Mouse (Mus musculus) spleen, postnatal 14 days (tissue): Measurements from ENCODE around the gene Fnip1.
"Not testable (repeated sequence)": the region's sequence is repeated elsewhere in the genome, so short reads cannot be mapped to it uniquely, and the experiment has no call there.

Source experiments
- DNase-seq, 2 experiments: peaks; one replicate each; pipeline ENCODE4 v3.0.0; 2021 to 2022; ENCODE audit warnings: low spot score in 2 of 2

Fnip1 gene

GRCm38 (mm10) chr11:54437823-54438337 lies at the start of gene Fnip1:
TSS of gene Fnip1 (plus strand) at chr11:54438199.
- peak; percentile 89 to 91 for DNase-seq

GRCm38 (mm10) chr11:54390386-54390785 lies 47.6 kb upstream of the Fnip1 start:
- DNase-seq = no peak

DNA sequence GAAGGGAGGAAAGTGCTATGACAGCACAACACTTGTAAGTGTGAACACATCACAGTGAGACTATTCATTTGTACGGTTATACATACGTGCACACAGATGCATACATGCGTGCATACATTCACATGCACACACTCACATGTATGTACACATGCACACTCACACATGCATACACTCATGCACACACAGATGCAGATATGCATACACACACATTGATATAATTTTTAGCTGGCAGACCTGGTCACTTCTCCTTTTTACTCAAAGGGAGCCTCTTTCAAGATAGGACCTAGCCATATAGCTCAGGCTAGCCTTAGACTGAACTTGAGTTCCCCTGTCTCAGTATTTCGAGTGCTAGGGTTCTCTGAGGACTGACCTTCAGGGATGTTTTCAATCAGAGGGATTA lies 46.7 kb upstream of the Fnip1 start:
- DNase-seq = no peak

GRCm38 (mm10) chr11:54396686-54397085 lies 41.3 kb upstream of the Fnip1 start:
- DNase-seq = no peak

GRCm38 (mm10) chr11:54398058-54398457 lies 39.9 kb upstream of the Fnip1 start:
- no peak for DNase-seq

GRCm38 (mm10) chr11:54400803-54401202 lies 37.2 kb upstream of the Fnip1 start:
- DNase-seq = not testable (repeated sequence)

DNA sequence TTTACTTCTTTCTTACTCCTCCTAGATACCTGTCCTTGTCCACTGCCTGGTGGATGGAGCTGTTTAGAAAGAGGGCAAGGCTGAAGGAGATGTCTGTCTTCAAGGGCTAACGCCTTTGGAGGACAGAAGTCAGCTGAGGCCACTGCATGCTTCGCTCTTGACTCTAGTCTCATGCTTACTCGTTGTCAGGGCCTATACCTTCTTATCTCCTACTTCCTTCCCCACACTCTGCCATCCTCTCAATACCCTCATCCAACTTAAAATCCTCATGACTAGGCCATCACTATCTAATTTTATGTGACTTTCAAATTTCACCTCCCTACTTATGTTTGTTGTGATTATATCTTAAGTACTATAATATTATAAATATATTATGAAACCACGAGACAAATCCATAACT lies 33.1 kb upstream of the Fnip1 start:
- DNase-seq = no peak

DNA sequence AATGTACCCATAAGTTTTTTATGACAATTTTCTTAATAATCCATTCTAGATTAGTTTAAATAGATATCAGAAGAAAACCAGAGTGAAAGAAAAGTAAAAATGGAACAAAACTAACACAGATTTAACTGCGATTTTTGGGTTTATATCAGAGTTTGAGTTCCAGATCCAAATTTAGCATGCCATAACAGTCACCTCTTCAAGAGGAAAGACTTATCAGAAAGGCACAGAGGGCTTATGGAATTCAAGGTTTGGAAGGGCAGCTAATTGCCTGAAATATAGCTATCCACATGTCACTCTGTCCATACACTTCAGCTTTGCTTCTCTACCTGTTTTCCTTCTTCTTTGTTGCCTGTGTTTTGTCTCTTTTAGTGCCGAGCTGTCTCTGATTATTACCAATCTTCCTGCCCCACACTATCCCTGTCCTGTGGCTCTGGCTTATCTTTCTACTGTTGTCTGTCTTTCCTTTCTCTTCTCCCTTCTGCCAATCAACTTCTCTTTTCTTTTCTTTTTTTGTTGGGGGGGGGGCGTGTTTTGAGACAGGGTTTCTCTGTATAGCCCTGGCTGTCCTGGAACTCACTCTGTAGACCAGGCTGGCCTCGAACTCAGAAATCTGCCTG lies 31.0 kb upstream of the Fnip1 start:
- DNase-seq = no peak

- no peak for DNase-seq
These were observed 27.4 kb upstream of the Fnip1 start for GRCm38 (mm10) chr11:54410612-54411011.

GRCm38 (mm10) chr11:54413017-54413416 lies 25.0 kb upstream of the Fnip1 start:
- DNase-seq = no peak

DNA sequence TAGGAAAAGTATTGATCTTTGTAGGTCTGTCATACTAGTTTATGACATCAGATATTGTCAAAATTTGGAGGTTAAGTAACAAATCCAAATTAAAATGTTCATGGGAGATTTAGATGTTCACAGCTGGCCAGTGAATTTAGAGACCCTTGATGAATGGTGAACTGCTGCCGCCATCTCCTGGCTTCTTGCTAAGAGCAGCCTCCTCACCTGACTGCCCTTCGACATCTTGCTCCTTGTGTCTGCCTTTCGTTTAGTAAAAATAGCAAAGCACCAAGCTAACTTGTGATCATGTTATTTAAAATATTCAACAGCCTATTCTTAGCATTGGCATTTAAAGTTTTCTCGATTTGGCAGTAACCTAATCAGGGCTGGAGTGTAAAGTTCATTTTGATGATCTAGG lies 15.0 kb upstream of the Fnip1 start:
- no peak for DNase-seq

DNA sequence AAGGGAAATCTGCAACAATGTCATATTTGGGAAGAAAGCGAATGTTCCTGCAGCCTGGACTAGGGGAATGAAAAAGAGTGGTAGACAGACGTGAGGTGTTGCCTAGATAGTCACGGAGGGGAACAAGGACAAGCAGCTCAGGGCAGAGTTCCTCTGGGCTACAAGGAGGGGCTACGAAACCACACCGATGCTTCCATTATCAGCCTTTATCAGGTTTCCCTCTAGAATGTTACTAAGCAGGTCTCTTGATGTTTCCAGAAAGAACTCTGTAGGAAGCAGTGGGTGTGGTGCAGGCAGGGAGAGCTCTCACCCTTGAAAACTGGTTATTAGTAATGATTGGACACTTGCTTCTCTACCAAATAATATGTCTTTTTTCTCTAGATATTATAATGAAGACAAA lies 11.7 kb upstream of the Fnip1 start:
- DNase-seq = no peak

DNA sequence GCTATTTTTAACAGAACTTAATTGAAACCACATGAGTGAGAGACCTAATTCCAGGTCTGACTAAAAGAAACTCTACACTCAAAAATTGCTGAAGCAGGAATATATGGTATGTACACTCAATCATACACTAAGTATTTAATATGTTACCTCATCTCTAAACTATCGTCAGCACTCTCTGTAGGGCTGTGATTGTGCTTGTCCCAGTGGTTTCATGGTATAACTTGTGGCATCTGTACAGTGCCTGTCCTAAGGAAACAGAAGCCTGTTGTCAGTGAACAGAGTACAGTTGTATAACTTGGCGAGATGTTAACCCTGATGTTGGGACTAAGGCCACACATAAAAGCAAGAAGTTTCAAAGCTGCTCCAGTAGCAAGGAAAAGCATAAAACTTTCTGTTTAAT lies 10.9 kb upstream of the Fnip1 start:
- no peak for DNase-seq

DNA sequence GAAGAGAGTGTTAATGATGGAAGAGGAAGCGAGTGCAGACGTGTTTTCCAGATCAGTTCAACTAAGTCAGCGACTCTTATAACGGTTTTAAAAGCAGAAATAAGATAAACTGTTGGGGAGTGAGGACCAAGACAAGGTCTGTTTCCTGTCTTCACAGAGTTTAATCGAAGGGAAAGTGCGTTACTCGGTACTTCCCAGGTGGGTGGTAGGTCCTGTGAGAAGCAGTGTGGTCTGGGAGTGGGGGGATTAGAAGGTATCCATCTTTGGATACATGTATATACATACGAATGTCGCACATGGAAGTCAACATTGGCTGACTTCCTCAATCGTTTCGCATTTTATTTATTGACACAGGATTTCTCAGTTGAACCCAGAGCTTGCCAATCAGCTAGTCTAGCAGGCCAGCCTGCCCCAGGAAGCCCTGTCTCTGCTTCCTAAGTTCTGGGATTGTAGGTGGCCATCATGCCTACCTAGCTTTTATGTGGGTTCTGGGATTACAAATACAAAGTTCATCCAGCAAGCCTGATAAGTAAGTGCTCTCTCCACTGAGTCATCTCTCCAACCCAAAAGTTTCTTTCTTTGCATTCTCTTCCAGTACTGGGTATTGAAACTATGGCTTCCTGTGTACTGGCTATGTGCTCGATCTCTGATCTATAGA lies 10.2 kb upstream of the Fnip1 start:
- DNase-seq = no peak

DNA sequence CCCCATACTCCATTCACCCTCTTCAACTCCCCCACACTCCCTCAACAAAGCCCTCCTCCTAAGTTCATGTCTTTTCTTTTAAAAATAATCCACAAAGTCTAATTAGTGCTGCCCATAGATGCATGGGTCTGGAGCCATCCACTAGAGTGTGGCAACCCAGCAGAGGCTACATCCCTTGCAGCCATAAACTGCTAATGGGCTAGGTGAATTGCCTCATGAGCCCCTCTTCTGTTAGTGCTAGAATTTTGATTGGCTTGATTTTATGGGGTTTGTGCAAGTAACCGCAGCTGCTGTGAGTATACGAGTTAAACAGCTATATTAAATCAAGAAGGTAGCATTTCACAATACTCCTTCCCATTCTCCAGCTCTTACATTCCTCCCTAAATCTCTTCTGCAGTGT lies 8.8 kb upstream of the Fnip1 start:
- DNase-seq = no peak

DNA sequence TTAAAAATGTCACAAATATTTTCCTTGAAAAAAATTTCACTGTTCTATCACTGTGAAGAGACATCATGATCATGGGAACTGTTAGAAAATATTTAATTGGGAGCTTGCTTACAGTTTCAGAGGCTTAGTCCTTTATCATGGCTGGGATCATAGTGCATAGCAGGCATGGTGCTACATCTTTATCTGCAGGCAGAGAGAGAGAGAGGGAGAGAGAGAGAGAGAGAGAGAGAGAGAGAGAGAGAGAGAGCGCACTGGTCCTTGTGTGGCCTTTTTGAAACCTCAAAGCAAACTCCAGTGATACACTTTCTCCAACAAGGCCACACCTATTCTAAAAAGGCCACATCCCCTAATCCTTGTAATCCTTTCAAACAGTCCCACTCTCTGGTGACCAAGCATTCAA lies 2.2 kb upstream of the Fnip1 start:
- no peak for DNase-seq

DNA sequence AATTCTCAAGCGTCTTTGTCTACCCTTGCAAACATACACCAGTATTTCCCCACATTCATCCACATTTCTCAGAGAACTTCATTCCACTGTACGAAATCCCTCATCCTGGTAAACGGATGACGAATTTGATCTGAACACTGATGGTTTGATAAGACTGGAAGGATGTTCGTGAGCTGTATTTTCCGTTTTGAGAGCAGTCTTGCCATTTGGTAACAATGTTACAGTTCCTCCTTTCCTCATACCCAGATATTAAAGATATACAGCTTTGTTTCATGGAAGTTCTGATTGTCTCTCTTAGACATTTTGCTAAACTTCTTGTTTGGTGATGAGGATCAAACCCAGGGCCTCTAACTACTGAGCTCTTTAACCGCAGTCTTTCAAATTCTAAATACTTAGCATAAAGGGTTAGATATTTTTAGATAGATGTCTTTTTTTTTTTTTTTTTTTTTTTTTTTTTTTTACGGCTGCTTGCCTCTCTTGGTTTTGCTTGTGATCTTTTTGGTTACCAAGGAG lies 633 bp upstream of the Fnip1 start:
- DNase-seq = no peak

- DNase-seq = peak; percentile 40 to 50
These were observed 375 bp downstream of the Fnip1 start for GRCm38 (mm10) chr11:54438366-54438781.

DNA sequence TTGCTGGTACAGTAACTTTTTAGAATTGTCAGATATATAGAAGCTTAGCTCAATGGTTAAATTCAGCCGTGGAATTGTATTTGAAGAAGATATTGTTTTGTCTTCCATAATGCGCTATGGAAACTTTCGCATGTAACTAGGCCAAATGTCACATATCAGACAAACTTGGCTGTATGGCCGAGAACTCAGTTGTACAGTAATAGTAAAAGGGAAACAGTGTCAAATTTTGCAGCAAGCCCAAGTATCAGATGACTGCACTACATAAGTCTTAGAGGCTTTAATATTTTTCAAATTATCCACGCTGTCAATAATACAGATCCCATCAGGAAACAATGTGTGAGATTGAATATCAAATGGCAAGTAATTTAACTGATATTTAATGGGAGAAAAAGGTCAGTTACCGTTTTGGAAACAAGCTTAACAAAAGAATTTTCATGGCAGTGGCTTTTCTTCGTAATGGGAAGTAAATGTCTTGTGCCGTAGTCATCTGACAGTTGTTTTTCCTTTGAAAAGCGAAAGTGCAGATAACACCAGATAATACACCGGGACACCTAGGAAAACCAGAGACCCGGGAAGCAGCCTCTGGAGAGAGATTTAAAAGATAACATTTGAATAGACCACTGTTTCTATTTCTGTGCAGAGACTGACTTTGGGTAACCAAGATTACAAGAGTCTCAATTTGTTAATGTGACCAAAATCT lies 1.1 kb downstream of the Fnip1 start:
- DNase-seq = no peak

DNA sequence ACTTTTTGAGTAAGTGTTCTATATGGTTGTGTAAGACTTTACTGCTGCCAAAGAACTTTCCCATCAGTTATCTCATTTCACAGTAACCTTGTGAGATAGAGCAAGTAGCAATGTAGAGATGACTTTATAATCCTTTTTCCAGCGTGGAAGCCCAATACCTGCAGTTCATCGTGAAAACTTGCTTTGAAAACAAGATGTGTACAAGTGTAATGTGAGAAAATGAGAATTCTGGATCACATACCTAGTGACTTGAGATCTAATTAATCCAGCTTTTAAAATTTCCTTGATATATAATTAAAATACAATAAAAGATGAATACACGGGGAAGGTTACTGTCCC lies 1.7 kb downstream of the Fnip1 start:
- no peak for DNase-seq

DNA sequence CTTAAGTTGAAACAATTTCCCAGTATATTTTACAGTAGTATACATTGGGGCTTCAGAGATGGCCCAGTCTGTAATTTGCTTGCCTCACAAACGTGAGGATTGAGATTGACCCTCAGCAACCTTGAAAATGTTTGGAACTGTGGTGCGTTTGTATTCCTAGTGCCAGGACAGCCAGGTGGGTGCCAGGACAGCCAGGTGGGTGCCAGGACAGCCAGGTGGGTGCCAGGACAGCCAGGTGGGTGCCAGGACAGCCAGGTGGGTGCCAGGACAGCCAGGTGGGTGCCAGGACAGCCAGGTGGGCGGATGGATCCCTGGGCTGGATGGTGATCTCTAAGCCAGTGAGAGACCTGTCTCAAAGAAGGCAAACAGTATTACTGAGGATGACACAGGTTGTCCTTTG lies 12.8 kb downstream of the Fnip1 start:
- not testable (repeated sequence) for DNase-seq

DNA sequence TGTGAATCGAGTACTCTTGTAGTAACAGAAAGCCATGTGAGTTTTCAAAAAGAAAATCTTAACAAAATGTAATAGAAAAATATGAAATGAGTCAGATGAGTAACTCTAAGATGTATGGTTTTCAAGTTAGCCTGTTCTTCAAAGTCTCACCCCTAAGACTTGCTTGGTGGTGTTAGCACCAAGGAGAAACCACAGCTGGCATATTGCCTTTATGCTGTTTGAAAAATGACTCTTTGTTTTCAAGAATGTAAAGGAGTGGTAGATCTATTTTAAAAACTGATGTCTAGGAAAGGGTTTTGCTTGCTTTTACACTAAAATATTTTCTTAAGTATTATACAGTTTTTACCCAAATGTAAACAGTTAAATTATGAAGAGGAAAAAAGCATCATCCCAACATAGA lies 16.5 kb downstream of the Fnip1 start:
- no peak for DNase-seq

- DNase-seq = no peak
These were observed 18.9 kb downstream of the Fnip1 start for GRCm38 (mm10) chr11:54456875-54457274.
